Mouse (Mus musculus) midbrain, embryonic 15.5 days (tissue): Measurements from ENCODE around the gene Cd207. TPM values are rescaled to one million over a fixed set of nuclear protein-coding genes. Genes with fewer than 3 reads are reported as not detected.

ENCODE experiments used
- ATAC-seq: fragments of 200-750 bp; cut with Nextera tagmentation; replicated peaks from 2 replicates; pipeline ENCODE4 v1.8.0; 2017; ENCODE audit warnings: moderate TSS enrichment
- H3K27ac ChIP-seq: fragments of 300-500 bp; sonication (generic); 2 replicates; pipeline ENCODE4 v1.5.1; 2015; ENCODE audit warnings: mild to moderate bottlenecking, inconsistent platforms
- H3K27me3 ChIP-seq: fragments of 300-500 bp; sonication (generic); replicated peaks from 2 replicates; pipeline ENCODE4 v1.6.1; 2015; ENCODE audit warnings: inconsistent platforms
- H3K36me3 ChIP-seq: fragments of 300-500 bp; sonication (generic); replicated peaks from 2 replicates; pipeline ENCODE4 v1.6.1; 2015; ENCODE audit warnings: inconsistent platforms
- H3K4me1 ChIP-seq: fragments of 300-500 bp; sonication (generic); 2 replicates; pipeline ENCODE4 v1.6.1; 2015; ENCODE audit warnings: inconsistent platforms
- H3K4me2 ChIP-seq: fragments of 300-500 bp; sonication (generic); 2 replicates; pipeline ENCODE4 v1.6.1; 2015; ENCODE audit warnings: inconsistent platforms, mild to moderate bottlenecking, moderate library complexity
- H3K4me3 ChIP-seq: fragments of 300-500 bp; sonication (generic); 2 replicates; pipeline ENCODE4 v1.5.1; 2015; ENCODE audit warnings: mild to moderate bottlenecking, inconsistent platforms
- H3K9ac ChIP-seq: fragments of 300-500 bp; sonication (generic); 2 replicates; pipeline ENCODE4 v1.6.1; 2015; ENCODE audit warnings: mild to moderate bottlenecking, inconsistent platforms
- H3K9me3 ChIP-seq: fragments of 300-500 bp; sonication (generic); 2 replicates; pipeline ENCODE4 v1.6.1; 2016; ENCODE audit warnings: inconsistent platforms
- WGBS: fragments of 180-500 bp; shearing (Covaris S2); methylation state at CpG from one replicate; pipeline ENCODE4 v1.1.7; 2015; ENCODE audit warnings: mixed read lengths; 5-methylcytosine and 5-hydroxymethylcytosine counted together
- polyA plus RNA-seq: library from polyadenylated mRNA; unstranded; fragments of >200 nt; fragmentation: Nextera tagmentation; extraction: Ambion mirVana; gene quantifications from 2 replicates; pipeline ENCODE4 v1.2.1, GENCODE M21; 2015

Gene Cd207
- polyA plus RNA-seq, 1 experiment from 2014 or later: not detected

DNA sequence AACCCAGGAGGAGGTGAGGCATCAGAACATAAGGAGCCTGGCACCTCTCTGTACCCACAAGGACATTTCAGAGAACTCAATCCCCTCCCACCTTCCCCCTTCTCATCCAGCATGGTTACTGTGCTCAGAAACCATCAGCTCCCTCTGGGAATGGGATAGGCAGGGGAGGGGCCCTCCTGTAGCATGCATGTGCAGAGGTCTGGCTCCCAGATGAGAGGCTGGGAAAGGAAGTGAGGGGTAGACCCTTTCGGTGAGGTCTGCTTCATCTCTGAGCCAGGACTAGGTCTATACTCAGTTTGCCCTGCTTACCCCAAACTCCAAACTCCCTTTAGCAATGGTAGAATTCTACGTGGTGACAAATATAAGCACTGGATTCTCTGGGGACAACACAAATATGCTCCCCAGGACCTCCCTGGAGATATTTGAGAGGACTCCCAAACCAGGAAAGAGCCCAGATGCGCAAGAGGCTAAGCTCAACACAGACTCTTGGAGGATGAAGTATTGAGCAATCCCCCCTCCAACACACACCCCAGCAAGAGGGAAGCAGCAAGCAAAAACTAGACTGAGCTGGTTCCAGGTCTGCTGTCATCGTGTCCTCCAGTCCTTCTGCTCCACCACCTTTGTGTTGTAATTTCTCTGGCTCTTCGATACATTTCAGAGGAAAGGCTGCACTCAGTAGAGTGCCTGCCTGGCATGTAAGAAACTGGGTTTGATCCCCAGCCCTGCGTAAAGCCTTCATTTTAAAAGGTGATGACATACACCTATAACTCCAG is 30.3 kb upstream of the Cd207 start:
- Histone ChIP-seq H3K9me3 (no peaks in the 10 kb centered on the region), H3K36me3 (no peaks in the 10 kb centered on the region), H3K4me1 (peaks cover 14% of the 10 kb centered on the region), H3K27ac (no peak overlapping the region), H3K4me2 (no peak overlapping the region), H3K9ac (no peak overlapping the region), H3K27me3 (peaks cover 98% of the 10 kb centered on the region), H3K4me3 (no peak overlapping the region)
- 6% methylated on average over 6 of the region's 6 CpGs for WGBS
- ATAC-seq: no peak

DNA sequence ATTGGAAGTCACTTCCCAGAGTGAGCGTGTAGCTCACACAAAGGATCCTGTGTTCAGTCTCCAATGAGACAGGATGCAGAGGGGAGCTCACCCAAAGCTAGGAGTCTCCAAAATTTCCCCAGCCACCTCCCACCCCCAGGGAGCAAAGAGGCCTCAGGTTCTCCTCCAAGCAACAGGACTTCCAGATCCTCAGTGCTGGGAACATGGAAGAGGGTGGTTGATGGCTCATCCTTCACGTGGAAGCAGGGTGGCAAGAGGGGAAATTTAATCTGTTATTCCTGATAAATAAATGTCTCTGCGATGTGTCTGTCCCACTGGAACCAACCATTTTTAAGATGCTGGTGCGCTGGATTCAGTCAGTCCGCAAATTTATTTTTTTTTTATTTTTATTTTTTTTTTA is 27.0 kb upstream of the Cd207 start:
- H3K27ac ChIP-seq: no peak overlapping the region
- peaks cover 87% of the 10 kb centered on the region for H3K27me3 ChIP-seq
- ATAC-seq: no peak
- WGBS: 21% methylated on average over 5 of the region's 5 CpGs
- peaks cover 3% of the 10 kb centered on the region; the same call in 1 of the 2 replicates for H3K4me1 ChIP-seq
- H3K4me2 ChIP-seq: no peak overlapping the region
- no peak overlapping the region for H3K9ac ChIP-seq
- H3K9me3 ChIP-seq: no peaks in the 10 kb centered on the region
- no peaks in the 10 kb centered on the region for H3K36me3 ChIP-seq
- H3K4me3 ChIP-seq: no peak overlapping the region

DNA sequence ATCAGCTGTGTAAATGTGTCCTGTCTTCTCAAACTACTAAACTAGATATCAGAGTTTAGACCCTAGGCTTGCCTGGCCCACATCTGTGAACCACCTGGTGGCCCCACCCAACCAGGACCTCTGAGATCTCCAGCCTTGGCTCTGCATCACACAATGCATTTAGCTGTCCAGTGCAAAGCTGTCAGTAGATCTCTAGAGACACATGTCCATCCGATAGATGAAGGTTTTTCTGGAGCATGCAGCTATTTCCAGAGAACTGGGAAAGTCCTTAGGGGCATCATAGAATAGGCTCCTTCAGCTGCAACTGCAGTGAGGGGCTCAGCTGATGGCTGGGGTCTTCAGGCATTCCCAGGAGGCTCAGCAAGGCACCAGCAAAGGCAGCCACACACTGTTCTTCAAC is 26.6 kb upstream of the Cd207 start:
- H3K36me3 ChIP-seq: no peaks in the 10 kb centered on the region
- no peaks in the 10 kb centered on the region for H3K9me3 ChIP-seq
- 14% methylated on average over 1 of the region's 1 CpGs for WGBS
- peaks cover 3% of the 10 kb centered on the region; the same call in 1 of the 2 replicates for H3K4me1 ChIP-seq
- no peak for ATAC-seq
- no peak overlapping the region for H3K9ac ChIP-seq
- H3K4me3 ChIP-seq: no peak overlapping the region
- no peak overlapping the region for H3K27ac ChIP-seq
- no peak overlapping the region for H3K4me2 ChIP-seq
- peaks cover 87% of the 10 kb centered on the region for H3K27me3 ChIP-seq

DNA sequence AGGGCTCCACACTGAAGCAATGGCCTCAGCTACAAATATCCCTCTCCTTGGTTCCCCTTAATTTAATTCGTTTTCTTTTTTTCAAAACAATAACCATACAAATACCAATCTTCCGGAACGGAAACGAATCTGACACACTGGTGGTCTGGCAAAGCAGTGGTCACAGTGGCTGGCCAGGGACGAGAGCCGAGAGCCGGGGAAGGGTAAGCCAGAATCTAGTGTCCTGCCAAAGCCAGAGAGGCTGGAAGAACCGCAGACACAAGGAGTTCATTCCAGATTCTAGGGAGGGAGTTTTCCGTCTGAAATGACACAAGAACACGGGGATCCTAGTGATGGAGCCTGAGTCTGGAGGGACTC is 26.0 kb upstream of the Cd207 start:
- H3K36me3 ChIP-seq: no peaks in the 10 kb centered on the region
- ATAC-seq: no peak
- 1% methylated on average over 10 of the region's 10 CpGs for WGBS
- no peak overlapping the region for H3K4me2 ChIP-seq
- peaks cover 3% of the 10 kb centered on the region; the same call in 1 of the 2 replicates for H3K4me1 ChIP-seq
- H3K27me3 ChIP-seq: peaks cover 87% of the 10 kb centered on the region
- no peak overlapping the region for H3K9ac ChIP-seq
- no peak overlapping the region for H3K27ac ChIP-seq
- H3K4me3 ChIP-seq: no peak overlapping the region
- no peaks in the 10 kb centered on the region for H3K9me3 ChIP-seq

DNA sequence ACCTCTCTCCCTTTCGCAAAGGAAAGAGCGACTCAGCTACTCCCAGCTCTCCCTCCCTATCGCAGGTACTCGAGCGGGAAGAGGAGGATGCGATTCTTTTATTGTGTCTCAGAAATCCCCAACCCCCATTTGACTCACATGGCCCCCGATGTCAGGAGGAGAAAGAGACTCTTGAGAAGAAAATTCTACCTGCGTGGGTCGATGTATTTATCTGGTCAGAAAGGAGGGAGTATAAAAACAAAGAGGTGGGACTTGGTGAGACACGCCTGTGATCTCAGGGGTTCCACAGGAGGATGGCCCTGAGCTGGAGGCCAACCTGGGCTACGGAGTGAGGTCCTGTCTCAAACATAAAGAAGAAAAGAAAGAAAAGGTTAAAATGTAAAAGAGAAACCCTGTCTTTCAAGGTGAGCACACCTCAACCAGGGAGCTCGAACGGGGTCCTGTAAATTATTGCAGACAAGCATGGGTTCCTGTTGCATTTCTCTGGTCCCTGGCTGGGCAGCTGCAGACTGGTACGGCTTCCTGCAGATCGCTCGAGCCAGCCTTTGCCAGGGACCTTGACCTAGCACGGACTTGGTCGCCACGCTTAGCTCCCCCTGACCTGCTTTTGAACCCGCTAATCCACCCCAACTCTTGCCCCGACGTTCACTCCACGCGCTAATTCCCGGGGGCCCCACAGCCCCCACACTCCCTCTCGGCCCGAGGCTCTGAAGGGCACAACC is 25.5 kb upstream of the Cd207 start:
- peaks cover 87% of the 10 kb centered on the region for H3K27me3 ChIP-seq
- H3K9me3 ChIP-seq: no peaks in the 10 kb centered on the region
- under 1% methylated on average over 27 of the region's 27 CpGs for WGBS
- H3K4me2 ChIP-seq: no peak overlapping the region
- no peak overlapping the region for H3K4me3 ChIP-seq
- no peak overlapping the region for H3K27ac ChIP-seq
- H3K4me1 ChIP-seq: peaks cover 3% of the 10 kb centered on the region; the same call in 1 of the 2 replicates
- no peak overlapping the region for H3K9ac ChIP-seq
- no peak for ATAC-seq
- no peaks in the 10 kb centered on the region for H3K36me3 ChIP-seq

DNA sequence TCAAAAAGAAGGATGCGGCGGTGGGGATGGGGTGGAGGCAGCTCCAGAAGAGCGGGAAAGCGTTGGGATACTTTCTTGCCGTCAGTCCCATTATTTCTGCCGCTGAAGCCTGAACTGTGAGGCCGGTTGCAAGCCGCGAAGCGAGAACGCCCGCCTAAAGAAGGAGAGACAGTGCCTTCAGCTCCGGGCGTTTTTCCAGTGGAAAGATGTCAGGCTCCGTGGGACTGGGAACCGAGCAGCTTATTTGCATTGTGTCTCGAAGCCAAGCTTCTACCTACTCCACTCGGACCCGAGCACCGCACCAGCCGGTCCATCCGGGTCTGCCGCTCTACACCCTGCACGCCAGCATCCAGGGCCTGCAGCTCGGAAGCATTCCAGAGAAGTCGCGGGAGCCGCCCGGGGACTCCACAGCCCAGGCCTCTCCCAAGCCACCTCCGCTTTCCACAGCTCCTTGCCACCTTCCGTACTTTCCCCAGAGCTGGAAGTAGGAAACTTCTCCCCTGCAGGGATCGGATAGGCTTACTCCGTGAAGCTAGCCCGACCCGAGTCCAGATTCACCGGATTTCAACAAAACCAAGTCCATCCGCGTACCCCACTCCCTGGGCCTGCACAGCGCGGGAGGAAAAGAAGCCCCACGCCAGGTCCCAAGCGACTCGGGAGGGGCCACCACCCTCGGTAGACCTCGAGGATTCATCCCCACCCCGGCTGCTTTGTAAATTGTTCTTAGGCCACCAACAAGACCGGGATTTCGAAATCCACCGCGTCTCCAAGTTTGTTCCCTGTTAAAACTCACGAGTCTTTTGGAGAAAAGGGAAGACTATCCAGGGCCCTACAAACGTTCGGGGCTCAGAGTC is 24.7 kb upstream of the Cd207 start:
- H3K9ac ChIP-seq: no peak overlapping the region
- WGBS: under 1% methylated on average over 53 of the region's 53 CpGs

DNA sequence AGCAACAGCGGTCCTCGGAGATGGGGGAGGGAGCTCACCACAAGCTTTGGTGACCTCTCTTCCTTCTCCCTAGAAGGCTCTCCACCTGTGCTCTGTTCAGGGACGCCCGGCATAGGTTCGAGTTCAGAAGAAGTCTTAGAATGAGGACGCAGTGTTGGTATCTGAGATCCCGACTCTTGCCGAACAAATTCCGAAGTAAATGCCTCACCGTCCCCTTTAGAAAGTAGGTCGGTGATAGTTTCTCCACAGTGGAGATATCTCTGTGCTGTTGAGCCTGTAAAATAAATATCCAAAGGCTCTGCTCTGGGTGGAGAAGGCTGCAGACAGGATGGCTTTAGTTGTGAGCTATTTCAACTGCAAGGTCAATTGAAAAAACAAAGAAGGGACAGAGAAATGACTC is 23.3 kb upstream of the Cd207 start:
- Histone ChIP-seq H3K9me3 (no peaks in the 10 kb centered on the region), H3K36me3 (no peaks in the 10 kb centered on the region), H3K4me1 (peaks cover 3% of the 10 kb centered on the region; the same call in 1 of the 2 replicates), H3K27ac (no peak overlapping the region), H3K27me3 (peaks cover 87% of the 10 kb centered on the region), H3K9ac (no peak overlapping the region), H3K4me2 (no peak overlapping the region), H3K4me3 (no peak overlapping the region)
- WGBS: 2% methylated on average over 11 of the region's 11 CpGs
- ATAC-seq: no peak

More for the DNA sequence above, 24.7 kb upstream of the Cd207 start:
- no peak for ATAC-seq
- Histone ChIP-seq H3K36me3 (no peaks in the 10 kb centered on the region), H3K27me3 (peaks cover 87% of the 10 kb centered on the region), H3K4me1 (peaks cover 3% of the 10 kb centered on the region; the same call in 1 of the 2 replicates), H3K9me3 (no peaks in the 10 kb centered on the region), H3K4me3 (no peak overlapping the region), H3K27ac (no peak overlapping the region), H3K4me2 (no peak overlapping the region)

DNA sequence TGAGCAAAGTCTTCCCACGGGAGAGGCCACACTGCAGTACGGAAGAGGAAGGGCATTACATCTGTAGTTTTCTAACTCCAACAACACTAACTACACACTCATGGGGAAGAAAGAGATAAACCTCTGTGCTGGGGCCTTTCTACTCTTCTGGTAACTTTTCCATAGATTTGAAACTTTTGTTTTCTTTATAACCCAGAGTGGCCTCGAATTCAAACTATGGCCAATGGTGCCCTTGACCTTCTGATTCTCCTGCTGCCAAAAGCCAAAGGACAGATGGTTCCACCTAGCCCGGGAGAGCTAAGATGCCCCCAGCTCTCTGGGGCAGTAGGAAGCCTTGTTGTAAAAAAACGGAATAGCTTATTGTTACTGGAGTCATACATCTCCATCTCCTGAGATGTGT is 22.3 kb upstream of the Cd207 start:
- no peaks in the 10 kb centered on the region for H3K9me3 ChIP-seq
- no peak overlapping the region for H3K9ac ChIP-seq
- peaks cover 3% of the 10 kb centered on the region; the same call in 1 of the 2 replicates for H3K4me1 ChIP-seq
- no peaks in the 10 kb centered on the region for H3K36me3 ChIP-seq
- H3K4me2 ChIP-seq: no peak overlapping the region
- no peak for ATAC-seq
- H3K27me3 ChIP-seq: peaks cover 87% of the 10 kb centered on the region
- no peak overlapping the region for H3K4me3 ChIP-seq
- H3K27ac ChIP-seq: no peak overlapping the region
- 5% methylated on average over 5 of the region's 5 CpGs for WGBS

DNA sequence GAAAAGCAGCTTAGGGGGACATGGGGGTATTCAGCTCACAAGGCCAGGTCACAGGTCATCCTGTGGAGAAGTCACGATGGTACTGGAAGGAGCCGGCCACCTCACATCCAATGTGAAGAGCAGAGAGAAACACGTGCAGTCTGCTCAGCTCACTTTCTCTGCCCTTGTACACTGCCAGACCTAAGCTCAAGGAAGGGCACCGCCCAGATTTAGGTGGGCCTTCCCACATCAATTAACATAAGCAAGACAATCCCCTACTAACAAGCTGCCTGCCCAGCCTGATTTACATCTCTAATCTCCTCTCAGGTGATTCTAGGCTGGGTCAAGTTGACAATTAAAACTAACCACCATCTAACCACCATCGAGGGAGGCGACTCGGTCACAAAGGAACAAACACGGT is 20.3 kb upstream of the Cd207 start:
- 3% methylated on average over 8 of the region's 8 CpGs for WGBS
- Histone ChIP-seq H3K27ac (no peak overlapping the region), H3K27me3 (peaks cover 88% of the 10 kb centered on the region), H3K4me1 (peaks cover 3% of the 10 kb centered on the region; the same call in 1 of the 2 replicates), H3K4me3 (no peak overlapping the region), H3K9me3 (no peaks in the 10 kb centered on the region), H3K9ac (no peak overlapping the region), H3K36me3 (no peaks in the 10 kb centered on the region), H3K4me2 (no peak overlapping the region)
- no peak for ATAC-seq

DNA sequence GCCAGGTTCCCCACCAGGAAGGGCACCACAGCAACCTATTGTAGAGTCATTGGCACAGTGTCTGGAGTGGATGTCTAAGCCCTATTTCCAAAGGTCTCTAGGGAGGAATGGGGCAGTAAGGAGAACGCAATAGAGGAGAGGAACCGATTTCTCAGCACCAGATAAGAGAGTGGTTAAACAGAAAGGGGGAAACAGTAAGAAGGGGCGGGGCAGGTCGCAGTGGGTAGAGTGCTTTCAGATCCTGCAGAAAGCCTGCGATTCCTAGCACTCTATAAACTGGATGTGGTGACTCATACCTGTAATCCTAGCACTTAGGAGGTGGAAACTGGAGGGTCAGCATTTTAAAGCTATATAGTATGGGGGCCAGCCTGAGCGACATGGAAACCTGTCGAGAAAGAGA is 19.0 kb upstream of the Cd207 start:
- no peak overlapping the region for H3K27ac ChIP-seq
- no peaks in the 10 kb centered on the region for H3K4me1 ChIP-seq
- WGBS: 2% methylated on average over 7 of the region's 7 CpGs
- no peaks in the 10 kb centered on the region for H3K9me3 ChIP-seq
- no peak for ATAC-seq
- H3K27me3 ChIP-seq: peaks cover 89% of the 10 kb centered on the region
- no peak overlapping the region for H3K4me3 ChIP-seq
- no peaks in the 10 kb centered on the region for H3K36me3 ChIP-seq
- no peak overlapping the region for H3K4me2 ChIP-seq
- no peak overlapping the region for H3K9ac ChIP-seq

DNA sequence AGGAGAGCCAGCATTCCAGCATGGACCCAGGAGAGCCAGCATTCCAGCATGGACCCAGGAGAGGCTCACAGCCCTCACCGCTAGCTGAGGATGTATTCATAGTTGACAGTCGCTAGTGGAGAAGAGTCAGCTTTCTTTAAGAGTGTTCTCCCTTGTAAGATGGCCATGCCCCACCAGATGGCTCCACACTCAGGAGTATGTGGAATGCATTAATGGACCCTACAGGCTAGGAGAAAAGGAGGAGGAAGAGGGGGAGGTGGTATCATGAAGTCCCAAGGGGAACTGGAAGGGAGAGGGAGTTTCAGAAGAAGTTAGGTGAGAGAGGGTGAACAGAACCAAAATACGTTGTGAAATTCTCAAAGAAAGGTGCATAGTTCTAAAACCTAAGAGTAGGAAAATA is 18.1 kb upstream of the Cd207 start:
- WGBS: 7% methylated on average over 3 of the region's 3 CpGs
- H3K4me3 ChIP-seq: no peak overlapping the region
- H3K9me3 ChIP-seq: no peaks in the 10 kb centered on the region
- H3K36me3 ChIP-seq: no peaks in the 10 kb centered on the region
- no peak for ATAC-seq
- peaks cover 94% of the 10 kb centered on the region for H3K27me3 ChIP-seq
- H3K27ac ChIP-seq: no peak overlapping the region
- no peaks in the 10 kb centered on the region for H3K4me1 ChIP-seq
- H3K9ac ChIP-seq: no peak overlapping the region
- H3K4me2 ChIP-seq: no peak overlapping the region

DNA sequence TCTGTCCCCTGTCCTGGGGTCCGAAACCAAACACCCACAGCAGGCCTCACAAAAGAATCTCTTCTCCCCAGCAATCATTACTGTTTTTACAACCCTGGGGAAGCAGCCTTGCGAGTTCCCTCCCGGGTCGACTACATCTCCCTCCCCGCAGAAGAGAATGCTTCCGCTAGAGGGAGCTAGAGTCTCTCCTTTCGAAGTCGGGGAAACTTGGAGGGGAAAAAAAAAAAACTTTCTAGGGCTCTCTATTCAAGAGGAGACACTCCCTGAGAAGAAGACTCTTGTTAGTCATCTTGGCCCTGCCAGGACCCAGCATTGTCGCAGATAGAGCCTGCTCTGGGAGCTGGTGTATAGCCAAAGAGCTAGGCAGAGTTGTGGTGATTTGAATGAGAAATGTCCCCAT is 16.2 kb upstream of the Cd207 start:
- under 1% methylated on average over 9 of the region's 9 CpGs for WGBS
- Histone ChIP-seq H3K9me3 (no peaks in the 10 kb centered on the region), H3K36me3 (no peaks in the 10 kb centered on the region), H3K27ac (no peak overlapping the region), H3K4me2 (no peak overlapping the region), H3K9ac (no peak overlapping the region), H3K27me3 (peaks cover 94% of the 10 kb centered on the region), H3K4me1 (no peaks in the 10 kb centered on the region), H3K4me3 (no peak overlapping the region)
- no peak for ATAC-seq
